Mouse (Mus musculus) CH12.LX (cell line): ENCODE measurements around the gene Cluap1.

Experiments used
- CTCF ChIP-seq, 2 experiments: IDR thresholded peaks in 1 of 2; conservative IDR thresholded peaks in 1 of 2; 2 replicates each; pipeline ENCODE4 v1.5.1; 2011 to 2012; ENCODE audit warnings: low read depth in 2 of 2, low read length in 2 of 2, improper control_type of control experiment in 1 of 2, inconsistent platforms in 1 of 2, mild to moderate bottlenecking in 1 of 2, moderate library complexity in 1 of 2
- E2F4 ChIP-seq: IDR thresholded peaks from 2 replicates; pipeline ENCODE4 v1.6.1; 2011; ENCODE audit warnings: low read depth, low read length, improper control_type of control experiment; ENCODE audit not compliant: insufficient replicate concordance
- EP300 ChIP-seq: IDR thresholded peaks from 2 replicates; pipeline ENCODE4 v1.6.1; 2011; ENCODE audit warnings: low read length, improper control_type of control experiment
- HCFC1 ChIP-seq: IDR thresholded peaks from 2 replicates; pipeline ENCODE4 v1.6.1; 2012; ENCODE audit warnings: low read depth, mild to moderate bottlenecking, inconsistent platforms, low read length, improper control_type of control experiment
- MAFK ChIP-seq: IDR thresholded peaks from 2 replicates; pipeline ENCODE4 v1.6.1; 2011; ENCODE audit warnings: low read length, improper control_type of control experiment; ENCODE audit not compliant: insufficient replicate concordance
- MAX ChIP-seq: IDR thresholded peaks from 2 replicates; pipeline ENCODE4 v1.6.1; 2011; ENCODE audit warnings: low read length, improper control_type of control experiment
- MXI1 ChIP-seq: IDR thresholded peaks from 2 replicates; pipeline ENCODE4 v1.6.1; 2011; ENCODE audit warnings: mild to moderate bottlenecking, low read depth, low read length, improper control_type of control experiment
- MYC ChIP-seq: IDR thresholded peaks from 2 replicates; pipeline ENCODE4 v1.6.1; 2011; ENCODE audit warnings: low read depth, mild to moderate bottlenecking, improper control_type of control experiment, low read length
- POLR2A ChIP-seq: IDR thresholded peaks from 2 replicates; pipeline ENCODE4 v1.6.1; 2011; ENCODE audit warnings: low read depth, mild to moderate bottlenecking, improper control_type of control experiment, low read length
- RCOR1 ChIP-seq: conservative IDR thresholded peaks from 2 replicates; pipeline ENCODE4 v1.6.1; 2012; ENCODE audit warnings: low read depth, mild to moderate bottlenecking, inconsistent platforms, low read length, improper control_type of control experiment
- TBP ChIP-seq: conservative IDR thresholded peaks from 2 replicates; pipeline ENCODE4 v1.6.1; 2011; ENCODE audit warnings: low read depth, low read length, improper control_type of control experiment
- USF1 ChIP-seq: IDR thresholded peaks from 2 replicates; pipeline ENCODE4 v1.6.1; 2014; ENCODE audit warnings: low read depth, mild to moderate bottlenecking, inconsistent platforms, low read length, improper control_type of control experiment
- ZNF384 ChIP-seq: IDR thresholded peaks from 2 replicates; pipeline ENCODE4 v1.6.1; 2012; ENCODE audit warnings: low read depth, low read length, improper control_type of control experiment, inconsistent platforms

DNA sequence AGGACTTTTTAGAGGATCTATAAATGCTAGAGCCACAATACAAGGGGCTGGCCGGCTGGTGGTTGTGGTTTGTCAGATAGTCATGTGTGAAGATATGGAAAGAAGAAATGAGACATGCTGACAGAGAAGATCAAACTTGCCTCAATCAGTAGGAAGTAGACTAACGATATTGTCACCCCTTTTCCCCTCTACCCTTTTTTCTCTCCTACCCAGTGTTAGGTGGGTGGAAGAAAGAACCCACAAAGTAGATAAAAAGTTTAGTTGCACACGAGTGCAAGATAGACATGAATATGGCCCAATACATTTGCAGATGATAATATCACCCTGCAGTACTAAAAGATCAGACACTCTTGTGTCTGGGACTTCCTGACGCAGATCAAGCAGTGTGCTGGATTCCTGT, 79.8 kb downstream of the Cluap1 start:
- TF ChIP-seq POLR2A: no peak
- TF ChIP-seq MXI1: no peak
- no peak for TF ChIP-seq MYC
- TF ChIP-seq CTCF (conservative IDR thresholded peaks at IDR 0.05 in 1 of 2, IDR thresholded peaks at IDR 0.05 in 1 of 2; ENCODE audit: low read depth in 2 of 2, low read length in 2 of 2): no peak
- TF ChIP-seq MAX: no peak
- TF ChIP-seq EP300: no peak
- no peak for TF ChIP-seq MAFK
- TF ChIP-seq E2F4: no peak
- no peak for TF ChIP-seq RCOR1
- TF ChIP-seq TBP: no peak
- no peak for TF ChIP-seq ZNF384
- TF ChIP-seq USF1: no peak
- TF ChIP-seq HCFC1: no peak
